Mouse (Mus musculus) kidney, postnatal 4 days (tissue): Measurements from ENCODE around the gene Ndufa3.
"Not testable (repeated sequence)": the region's sequence is repeated elsewhere in the genome, so short reads cannot be mapped to it uniquely, and the experiment has no call there.

Experiments used
- DNase-seq, 2 experiments: peaks; one replicate each; pipeline ENCODE4 v3.0.0; 2021; ENCODE audit warnings: mixed read lengths in 2 of 2

Gene Ndufa3

GRCm38 (mm10) chr7:3617242-3617995, at the start of gene Ndufa3:
Gene Ndufa3, plus strand, starts transcription at chr7:3617373.
- DNase-seq: peak; percentile 87 to 93

- no peak for DNase-seq
These were observed 47.4 kb upstream of the Ndufa3 start for GRCm38 (mm10) chr7:3569725-3570124.

GRCm38 (mm10) chr7:3570580-3570979, 46.6 kb upstream of the Ndufa3 start:
- DNase-seq: not testable (repeated sequence)

GRCm38 (mm10) chr7:3571847-3572246, 45.3 kb upstream of the Ndufa3 start:
- DNase-seq: no peak

- DNase-seq: no peak
These were observed 43.0 kb upstream of the Ndufa3 start for GRCm38 (mm10) chr7:3574216-3574615.

GRCm38 (mm10) chr7:3576354-3577124, 40.6 kb upstream of the Ndufa3 start:
- no peak for DNase-seq

GRCm38 (mm10) chr7:3578196-3578595, 39.0 kb upstream of the Ndufa3 start:
- DNase-seq: no peak

GRCm38 (mm10) chr7:3578952-3579546, 38.1 kb upstream of the Ndufa3 start:
- DNase-seq: no peak

GRCm38 (mm10) chr7:3580029-3580428, 37.1 kb upstream of the Ndufa3 start:
- DNase-seq: no peak

- no peak for DNase-seq
These were observed 31.4 kb upstream of the Ndufa3 start for GRCm38 (mm10) chr7:3585763-3586162.

GRCm38 (mm10) chr7:3586255-3586654, 30.9 kb upstream of the Ndufa3 start:
- no peak for DNase-seq

GRCm38 (mm10) chr7:3587292-3587691, 29.9 kb upstream of the Ndufa3 start:
- DNase-seq: no peak

GRCm38 (mm10) chr7:3590550-3590949, 26.6 kb upstream of the Ndufa3 start:
- DNase-seq: no peak

- DNase-seq: no peak
These were observed 25.6 kb upstream of the Ndufa3 start for GRCm38 (mm10) chr7:3591534-3591933.

- DNase-seq: no peak
These were observed 23.3 kb upstream of the Ndufa3 start for GRCm38 (mm10) chr7:3593855-3594254.

- DNase-seq: peak in 1 of 2 experiments; percentile 30
These were observed 22.5 kb upstream of the Ndufa3 start for GRCm38 (mm10) chr7:3594686-3595085.

GRCm38 (mm10) chr7:3595146-3595545, 22.0 kb upstream of the Ndufa3 start:
- DNase-seq: peak; percentile 17 to 45

GRCm38 (mm10) chr7:3597755-3598154, 19.4 kb upstream of the Ndufa3 start:
- DNase-seq: not testable (repeated sequence)

- peak; percentile 71 to 78 for DNase-seq
These were observed 16.1 kb upstream of the Ndufa3 start for GRCm38 (mm10) chr7:3601119-3601518.

- DNase-seq: peak in 1 of 2 experiments; percentile 47
These were observed 10.4 kb upstream of the Ndufa3 start for GRCm38 (mm10) chr7:3606798-3607197.

- no peak for DNase-seq
These were observed 9.8 kb upstream of the Ndufa3 start for GRCm38 (mm10) chr7:3607391-3607790.

- no peak for DNase-seq
These were observed 8.5 kb upstream of the Ndufa3 start for GRCm38 (mm10) chr7:3608668-3609067.

GRCm38 (mm10) chr7:3609082-3609481, 8.1 kb upstream of the Ndufa3 start:
- peak; percentile 43 to 58 for DNase-seq

GRCm38 (mm10) chr7:3610437-3610836, 6.7 kb upstream of the Ndufa3 start:
- DNase-seq: no peak
